Mouse (Mus musculus) layer of hippocampus, postnatal 36 days (tissue): ENCODE data around the gene Tpk1. TPM values are rescaled to one million over a fixed set of nuclear protein-coding genes. Genes with fewer than 3 reads are reported as not detected.
"Not testable (repeated sequence)": the region's sequence is repeated elsewhere in the genome, so short reads cannot be mapped to it uniquely, and the experiment has no call there.

ENCODE experiments used
- DNase-seq, 2 experiments: peaks; one replicate each; pipeline ENCODE4 v3.0.0; 2022
- total RNA-seq, 2 experiments: library from RNA; stranded (reverse); gene quantifications; 2 replicates each; pipeline ENCODE4 v1.2.3; 2021

Gene Tpk1
- total RNA-seq, 2 experiments from 2014 or later: 1.6 to 2.5 TPM

GRCm38 (mm10) chr6:43640621-43641020 is 25.5 kb downstream of the Tpk1 start:
- DNase-seq: no peak

DNA sequence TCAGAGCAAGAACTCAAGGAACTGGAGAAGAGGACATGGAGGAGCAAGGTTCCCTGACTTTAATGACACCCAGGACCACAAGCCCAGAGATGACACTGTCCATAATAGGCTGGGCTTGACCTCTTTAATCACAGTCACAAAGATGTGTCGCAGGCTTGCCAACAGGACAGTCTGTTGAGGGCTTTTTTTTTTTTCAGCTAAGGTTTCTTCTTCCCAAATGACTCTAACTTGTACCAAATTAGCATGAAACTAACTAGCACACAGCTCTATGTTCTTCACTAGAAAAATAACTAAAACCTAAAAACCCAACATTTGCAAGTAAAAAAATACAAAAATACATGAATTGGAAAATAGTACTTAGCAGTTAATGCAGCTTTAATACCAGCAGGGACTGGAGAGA is 27.2 kb downstream of the Tpk1 start:
- no peak for DNase-seq

- DNase-seq: no peak
These were observed 28.0 kb downstream of the Tpk1 start for GRCm38 (mm10) chr6:43638119-43638518.

- no peak for DNase-seq
These were observed 29.0 kb downstream of the Tpk1 start for GRCm38 (mm10) chr6:43636980-43637638.

DNA sequence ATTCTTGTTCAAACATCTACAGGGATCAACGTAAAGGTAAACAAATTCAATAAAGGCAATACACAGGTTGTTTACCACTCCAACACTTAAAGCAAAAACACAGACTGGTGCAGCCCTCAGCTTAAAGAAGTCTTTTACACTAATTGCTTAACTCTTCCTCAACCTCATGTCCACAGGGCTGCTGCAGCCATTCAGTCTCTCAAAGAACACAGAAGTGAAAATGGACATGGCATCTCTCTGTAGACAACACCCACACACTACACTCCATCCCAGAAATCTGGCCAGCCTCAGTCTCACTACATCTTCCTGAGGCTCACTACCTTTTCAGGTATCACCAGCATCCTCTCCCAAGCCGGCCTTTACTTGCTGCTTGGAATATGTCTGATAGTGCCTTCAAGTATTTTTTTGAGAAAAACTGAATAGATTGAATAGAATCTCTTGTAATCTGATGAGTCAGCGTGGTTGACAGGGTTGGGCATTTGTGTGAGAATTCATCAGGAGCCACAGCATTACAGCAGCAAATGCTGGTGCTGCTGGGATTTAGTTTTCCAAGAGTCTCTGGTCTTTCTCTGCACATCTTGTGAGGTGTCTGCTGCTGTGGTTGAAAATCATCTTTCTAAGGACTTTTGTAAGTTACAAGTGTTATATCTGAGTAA is 32.6 kb downstream of the Tpk1 start:
- DNase-seq: no peak

- DNase-seq: no peak
These were observed 33.2 kb downstream of the Tpk1 start for GRCm38 (mm10) chr6:43632871-43633270.

DNA sequence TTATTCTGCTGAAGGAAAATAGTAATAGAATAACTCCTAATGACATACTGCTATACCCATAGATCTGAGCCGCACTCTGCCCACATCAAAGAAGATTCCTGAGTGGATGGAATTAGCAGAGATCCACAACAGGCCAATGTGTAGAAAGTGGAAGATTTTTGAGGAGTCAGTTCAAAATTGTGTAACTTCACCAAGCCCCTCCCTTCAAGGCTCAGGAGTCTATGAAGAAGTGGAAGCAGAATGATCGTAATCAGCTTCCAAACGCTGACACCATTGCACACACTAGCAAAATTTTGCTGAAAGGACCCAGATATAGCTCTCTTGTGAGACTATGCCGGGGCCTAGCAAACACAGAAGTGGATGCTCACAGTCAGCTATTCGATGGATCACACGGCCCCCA is 42.6 kb downstream of the Tpk1 start:
- not testable (repeated sequence) for DNase-seq

GRCm38 (mm10) chr6:43619258-43619657 is 46.8 kb downstream of the Tpk1 start:
- DNase-seq: no peak

GRCm38 (mm10) chr6:43611770-43612169 is 54.3 kb downstream of the Tpk1 start:
- no peak for DNase-seq

DNA sequence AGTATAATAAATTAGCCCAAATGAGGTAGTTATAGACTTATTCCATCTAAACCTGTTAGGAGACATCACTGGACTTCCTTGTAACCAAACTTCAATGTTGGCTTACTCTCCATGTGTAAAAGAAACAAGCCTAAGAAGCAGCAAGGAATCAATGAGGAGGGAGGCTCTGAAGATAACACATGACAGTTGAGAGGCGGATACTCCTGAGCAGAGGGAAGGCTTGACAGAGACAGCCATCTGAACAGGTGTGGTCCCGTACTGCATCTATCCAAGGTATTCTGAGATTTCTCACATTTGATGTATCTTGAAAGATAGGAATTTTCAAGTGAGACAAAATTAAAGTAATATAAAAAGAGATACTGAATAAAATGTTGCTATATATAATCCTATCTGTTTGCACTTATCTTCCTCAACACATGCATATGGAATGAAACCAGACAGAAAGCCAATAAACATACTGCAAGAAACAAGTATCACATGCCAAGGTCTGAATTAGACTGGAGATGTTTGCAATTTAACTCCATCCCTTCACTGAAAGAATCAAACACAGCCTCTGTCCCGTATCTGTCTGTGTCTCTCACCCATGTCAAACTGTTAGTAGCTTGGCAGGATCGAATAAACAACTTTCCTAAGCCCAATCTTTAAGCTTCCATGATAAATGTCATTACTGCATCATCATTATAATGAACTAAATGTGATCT is 75.1 kb downstream of the Tpk1 start:
- no peak for DNase-seq

DNA sequence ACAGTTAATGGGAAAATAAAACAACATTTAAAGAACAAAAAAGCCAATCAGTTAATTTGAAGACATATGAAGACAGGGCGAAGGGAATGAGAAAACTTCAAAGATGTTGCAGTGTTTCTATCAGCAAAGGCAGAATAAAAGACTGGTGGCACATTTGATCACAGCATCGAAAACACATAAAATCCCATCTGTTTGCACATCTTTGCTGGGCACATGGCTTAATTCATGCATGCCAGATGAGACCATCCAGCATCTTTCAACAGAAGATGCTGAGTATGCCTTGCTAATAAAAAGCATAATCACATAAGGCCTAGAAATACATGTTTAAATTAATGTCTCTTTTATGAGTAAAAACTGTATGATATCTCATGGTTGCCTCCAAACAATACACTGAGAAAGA is 80.8 kb downstream of the Tpk1 start:
- no peak for DNase-seq

DNA sequence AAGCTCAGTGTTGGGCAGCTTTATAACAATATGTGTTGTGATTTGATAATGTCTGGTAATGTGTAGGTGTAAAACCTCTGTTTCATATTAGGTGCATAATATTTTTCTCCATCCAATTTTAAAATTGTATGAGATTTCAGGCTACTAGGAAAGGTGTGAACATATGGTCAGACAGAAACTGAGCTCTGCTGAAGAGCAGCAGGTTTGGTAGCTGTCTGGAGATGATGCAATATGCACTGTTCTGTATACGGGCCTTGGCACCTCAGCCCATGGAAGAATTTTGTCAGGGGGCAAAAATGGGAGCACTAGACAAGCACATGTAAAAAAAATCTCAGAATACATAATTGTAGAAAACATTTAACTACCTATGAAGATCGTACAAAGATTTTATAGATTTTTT is 84.3 kb downstream of the Tpk1 start:
- no peak for DNase-seq

DNA sequence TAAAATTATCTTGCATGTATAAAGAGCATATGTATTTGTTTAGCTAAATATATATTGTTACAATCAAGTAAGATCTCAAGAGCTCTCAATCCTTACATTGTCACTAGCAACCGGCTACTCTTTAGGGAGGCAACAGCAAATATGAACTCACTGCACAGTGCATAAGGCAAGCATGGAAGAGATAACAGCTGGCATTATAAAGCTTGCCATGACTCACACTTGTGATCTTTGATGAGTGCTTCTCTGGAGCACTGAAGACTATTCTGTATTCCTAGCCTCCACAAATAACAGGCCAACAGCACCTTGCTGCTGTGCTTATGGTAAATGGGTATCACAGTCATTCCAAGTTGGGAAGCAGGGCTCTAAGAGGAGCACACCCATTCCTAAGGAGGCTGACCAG is 98.2 kb downstream of the Tpk1 start:
- DNase-seq: no peak

GRCm38 (mm10) chr6:43562474-43562873 is 103.6 kb downstream of the Tpk1 start:
- no peak for DNase-seq

DNA sequence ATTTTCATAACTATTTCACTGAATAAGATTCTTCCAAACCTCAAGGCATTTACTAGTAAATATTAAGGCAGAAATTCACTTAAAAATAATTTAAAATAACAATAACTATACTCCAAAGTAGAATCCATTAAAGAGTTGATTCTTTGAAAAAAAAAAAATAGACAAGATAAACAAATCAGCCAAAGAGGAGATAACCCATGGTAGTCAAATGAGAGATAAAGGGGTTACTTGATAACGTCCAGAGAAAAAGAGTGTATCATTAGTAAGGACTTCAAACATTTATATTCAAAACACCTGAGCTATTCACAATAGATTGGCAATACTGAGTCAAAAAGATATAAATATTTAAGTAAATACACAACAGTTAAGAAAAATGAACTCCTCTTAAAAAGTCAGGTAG is 114.7 kb downstream of the Tpk1 start:
- no peak for DNase-seq

- DNase-seq: no peak
These were observed 119.5 kb downstream of the Tpk1 start for GRCm38 (mm10) chr6:43546537-43546936.

DNA sequence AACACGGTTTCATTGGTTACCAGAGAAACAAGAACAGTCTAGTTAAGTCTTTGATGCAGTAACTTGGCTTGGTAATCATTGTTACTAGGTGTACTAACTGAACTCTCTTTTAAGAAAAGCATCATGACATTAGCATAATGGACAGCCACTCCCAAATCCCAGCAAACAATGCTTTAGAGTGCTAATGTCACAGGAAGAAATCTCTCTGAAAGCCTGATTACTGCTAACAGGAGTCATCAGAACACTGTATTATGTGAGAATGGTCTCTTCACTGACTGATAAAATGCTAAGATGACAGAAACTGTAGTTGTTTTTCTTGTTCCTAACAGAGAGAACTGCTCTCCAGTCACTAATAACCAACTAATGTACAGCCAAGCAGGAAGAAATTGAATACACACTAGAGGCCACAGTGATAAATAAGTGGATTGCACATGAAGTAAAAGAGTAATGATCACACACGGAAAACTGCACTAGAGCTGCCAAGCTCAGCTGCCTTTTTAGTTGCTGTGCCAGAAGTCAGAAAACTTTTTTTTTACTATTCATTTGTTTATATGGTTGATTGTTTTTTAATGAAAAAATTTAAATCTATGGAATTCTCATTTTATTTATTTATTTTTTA is 128.7 kb downstream of the Tpk1 start:
- no peak for DNase-seq

DNA sequence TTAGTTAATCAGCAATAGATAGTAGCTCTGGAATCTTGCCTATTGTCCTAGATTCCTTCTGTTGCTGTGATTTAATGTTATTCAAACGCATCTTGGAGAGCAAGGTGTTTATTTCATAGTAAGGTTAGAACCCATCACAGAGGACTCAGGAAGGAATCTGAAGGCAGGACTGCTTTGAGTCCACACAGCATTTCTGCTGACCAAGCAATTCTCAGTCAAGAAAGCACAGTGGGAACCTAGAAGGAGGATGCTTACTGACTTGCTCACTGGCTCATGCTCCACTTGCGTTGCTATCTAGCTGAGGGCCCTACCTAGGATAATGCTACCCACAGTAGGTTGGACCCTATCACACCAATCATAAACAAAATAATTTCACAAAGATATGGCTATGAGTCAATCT is 130.6 kb downstream of the Tpk1 start:
- DNase-seq: no peak

DNA sequence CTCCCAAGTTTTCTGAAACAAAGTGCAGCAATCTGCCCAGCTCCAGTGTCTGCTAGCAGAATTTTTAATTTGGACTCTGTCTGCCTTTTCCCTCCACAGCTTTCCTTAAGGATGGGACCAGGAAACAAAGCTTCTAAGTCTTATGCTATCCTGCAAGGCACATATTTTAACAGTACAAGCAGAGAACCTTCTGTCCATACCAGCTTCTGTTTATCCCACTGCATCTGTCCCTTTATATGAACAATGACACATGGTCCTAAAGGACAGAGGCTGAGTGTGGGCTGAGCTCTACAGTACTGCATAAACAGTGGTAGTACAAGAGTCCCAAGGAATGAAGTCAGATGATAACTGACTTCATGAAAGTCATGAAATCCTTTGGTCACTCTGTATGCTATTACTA is 132.8 kb downstream of the Tpk1 start:
- DNase-seq: no peak

GRCm38 (mm10) chr6:43532822-43533221 is 133.3 kb downstream of the Tpk1 start:
- no peak for DNase-seq

GRCm38 (mm10) chr6:43531996-43532395 is 134.1 kb downstream of the Tpk1 start:
- no peak for DNase-seq

DNA sequence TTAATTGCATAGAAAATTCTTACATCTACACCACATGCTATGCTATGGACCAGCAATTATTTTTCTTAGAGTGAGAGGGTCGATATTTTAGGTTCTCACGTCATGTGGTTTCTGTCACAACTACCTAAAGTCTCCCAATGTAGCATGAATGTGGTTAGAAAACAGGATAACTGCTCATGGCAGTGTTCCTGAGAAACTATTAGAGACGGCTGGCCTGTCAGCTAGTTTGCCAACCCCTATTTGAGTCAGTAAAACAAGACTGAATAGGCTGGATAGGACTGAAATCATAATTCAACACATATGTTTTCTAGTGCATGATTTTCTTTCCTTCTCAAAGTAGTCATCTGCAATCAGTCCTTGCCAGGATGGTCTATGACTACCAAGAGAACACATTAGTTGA is 137.1 kb downstream of the Tpk1 start:
- no peak for DNase-seq

DNA sequence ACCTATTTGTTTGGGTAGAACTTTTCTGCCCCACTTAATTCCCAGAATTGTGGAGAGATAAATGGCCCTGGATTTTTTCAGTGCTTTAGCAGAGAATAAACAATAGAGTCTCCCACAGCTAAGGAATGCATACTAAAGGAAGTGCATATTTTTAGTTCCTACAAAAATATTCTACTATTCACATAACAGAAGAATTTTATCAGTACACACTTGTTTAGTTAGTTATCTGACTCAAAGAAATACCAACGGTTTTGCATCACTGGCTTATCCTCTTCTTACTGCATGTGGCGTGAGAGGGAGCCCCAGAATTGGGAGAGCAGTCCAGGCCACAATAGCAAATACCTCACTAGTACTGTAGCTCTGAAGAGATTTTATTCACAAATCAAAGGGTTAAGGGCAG is 141.1 kb downstream of the Tpk1 start:
- no peak for DNase-seq

- DNase-seq: no peak
These were observed 144.0 kb downstream of the Tpk1 start for GRCm38 (mm10) chr6:43522046-43522445.
